Mouse (Mus musculus): ENCODE data around the gene Ube2g2. TPM values are rescaled to one million over a fixed set of nuclear protein-coding genes. Genes with fewer than 3 reads are reported as not detected.

The Ube2g2 gene
- total and polyA plus RNA-seq, 3 experiments, result 28.7 to 59.4 (median 40.8) TPM

DNA sequence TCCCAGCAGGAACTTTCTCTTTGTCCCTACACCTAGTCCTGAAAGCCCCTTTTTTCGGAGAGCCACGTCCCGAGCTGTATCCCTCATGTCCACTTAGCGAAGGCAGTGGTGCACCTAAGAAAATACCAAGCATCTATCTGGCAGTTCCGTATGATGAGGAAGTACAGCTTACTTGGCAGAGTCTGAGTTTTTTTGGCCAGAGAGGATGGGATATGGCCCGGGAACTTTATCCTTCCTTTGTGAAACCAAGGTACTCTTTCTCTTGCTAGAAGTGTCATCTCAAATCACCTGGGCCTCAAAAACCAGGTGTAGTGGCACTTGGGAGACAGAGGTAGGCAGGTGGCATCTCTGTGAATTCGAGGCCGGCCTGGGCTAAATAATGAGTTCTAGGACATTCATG, 529 bp upstream of the Ube2g2 start:
- TF ChIP-seq USF1 (IDR thresholded peaks at IDR 0.05; ENCODE audit: low read depth, low read length), result no peak
- no peak for TF ChIP-seq HCFC1 (IDR thresholded peaks at IDR 0.05; ENCODE audit: low read depth, low read length)
- TF ChIP-seq MYC (IDR thresholded peaks at IDR 0.05; ENCODE audit: low read depth, low read length), result no peak
- TF ChIP-seq TCF12 (IDR thresholded peaks at IDR 0.05; ENCODE audit: low read depth, low read length), result no peak
- no peak for TF ChIP-seq RCOR1 (conservative IDR thresholded peaks at IDR 0.05; ENCODE audit: low read depth, low read length)
- H3K4me1 ChIP-seq (ENCODE audit: control insufficient read depth in 1 of 2, insufficient read depth in 2 of 2), result peaks cover 12 to 37% of the 10 kb centered on the region in 2 experiments
- peak overlapping the region; percentile 80 for H3K9ac ChIP-seq (ENCODE audit: insufficient read depth, low read depth)
- H3K79me2 ChIP-seq (replicated peaks; ENCODE audit: control insufficient read depth, extremely low read depth, insufficient read depth, poor library complexity, severe bottlenecking), result peaks cover 42% of the 10 kb centered on the region
- H3K4me3 ChIP-seq (replicated peaks in 1 of 3; ENCODE audit: low read depth in 2 of 3, low read length in 2 of 3, poor library complexity in 1 of 3), result peak overlapping the region; percentile 52 to 99 (median 97)
- in situ Hi-C loops (cut with MboI; ENCODE audit: low pct_ligation_motif_present, low pct_unique_long_range_greater_than_20kb, low sequenced_read_pairs) (loop anchor here (10.0 kb wide), 1 partner anchor 107 kb away; the partner anchor contains the start of gene Fam207a), dilution Hi-C loops (cut with MboI; ENCODE audit: extremely low pct_ligation_motif_present, extremely low pct_unique_long_range_greater_than_20kb, low sequenced_read_pairs) (no loop called here)
- peak overlapping the region; percentile 85 for H3K4me2 ChIP-seq (ENCODE audit: insufficient read depth, low read depth, poor library complexity, severe bottlenecking)
- H3K27me3 ChIP-seq (replicated peaks), result no peaks in the 10 kb centered on the region
- peak overlapping the region; percentile 69 for H3K27ac ChIP-seq (ENCODE audit: insufficient read depth, low read depth)
- no peak for DNase-seq (ENCODE audit: extremely low read depth)
- H3K36me3 ChIP-seq (replicated peaks in 1 of 2; ENCODE audit: control insufficient read depth in 1 of 2, insufficient read depth in 1 of 2, low read length in 1 of 2), result peaks cover 19 to 54% of the 10 kb centered on the region in 2 experiments
- no peaks in the 10 kb centered on the region for H3K9me3 ChIP-seq (replicated peaks; ENCODE audit: low read length)

- no peaks in the 10 kb centered on the region for H3K9me3 ChIP-seq (replicated peaks; ENCODE audit: low read length)
- peaks cover 52% of the 10 kb centered on the region for H3K79me2 ChIP-seq (replicated peaks; ENCODE audit: control insufficient read depth, extremely low read depth, insufficient read depth, poor library complexity, severe bottlenecking)
- peak overlapping the region; percentile 94 for H3K4me2 ChIP-seq (ENCODE audit: insufficient read depth, low read depth, poor library complexity, severe bottlenecking)
- peak overlapping the region; percentile 98 for H3K9ac ChIP-seq (ENCODE audit: insufficient read depth, low read depth)
- peaks cover 12 to 48% of the 10 kb centered on the region in 2 experiments for H3K4me1 ChIP-seq (ENCODE audit: control insufficient read depth in 1 of 2, insufficient read depth in 2 of 2)
- in situ Hi-C loops (cut with MboI; ENCODE audit: low pct_ligation_motif_present, low pct_unique_long_range_greater_than_20kb, low sequenced_read_pairs), result loop anchor here (10.0 kb wide), 1 partner anchor 108 kb away; the partner anchor contains the start of gene Fam207a
- H3K36me3 ChIP-seq (replicated peaks in 1 of 2; ENCODE audit: control insufficient read depth in 1 of 2, insufficient read depth in 1 of 2, low read length in 1 of 2), result peaks cover 14 to 49% of the 10 kb centered on the region in 2 experiments
- peak overlapping the region; percentile 75 to 99 (median 97) for H3K4me3 ChIP-seq (replicated peaks in 1 of 3; ENCODE audit: low read depth in 2 of 3, low read length in 2 of 3, poor library complexity in 1 of 3)
- dilution Hi-C loops (cut with MboI; ENCODE audit: extremely low pct_ligation_motif_present, extremely low pct_unique_long_range_greater_than_20kb, low sequenced_read_pairs), result no loop called here
- TF ChIP-seq CTCF (conservative IDR thresholded peaks at IDR 0.05 in 1 of 2, IDR thresholded peaks at IDR 0.05 in 1 of 2; ENCODE audit: low read depth in 2 of 2, low read length in 2 of 2) (0 out of 4 replicates have a peak, but pooled peaks of 1 of the 2 experiments have one; percentile 1), JUN (IDR thresholded peaks at IDR 0.05; ENCODE audit: insufficient read depth, low read depth, low read length) (peak; percentile 10; the same call in 1 of the 2 replicates), NRF1 (IDR thresholded peaks at IDR 0.05; ENCODE audit: low read depth, low read length) (no peak), RCOR1 (conservative IDR thresholded peaks at IDR 0.05; ENCODE audit: low read depth, low read length) (no peak), HCFC1 (IDR thresholded peaks at IDR 0.05; ENCODE audit: low read depth, low read length) (no peak), ETS1 (conservative IDR thresholded peaks at IDR 0.05; ENCODE audit: low read depth, low read length) (0 out of 2 replicates have a peak, but pooled peaks have one; percentile 12), SIN3A (IDR thresholded peaks at IDR 0.05; ENCODE audit: low read length) (peak; percentile 63; the same call in 1 of the 2 replicates), MYC (IDR thresholded peaks at IDR 0.05; ENCODE audit: low read depth, low read length) (peak; percentile 58; the same call in 1 of the 2 replicates), MXI1 (IDR thresholded peaks at IDR 0.05; ENCODE audit: low read depth, low read length) (peak; percentile 83)
- DNase-seq (ENCODE audit: extremely low read depth), result peak; percentile 53
- no peaks in the 10 kb centered on the region for H3K27me3 ChIP-seq (replicated peaks)
- no peak overlapping the region for H3K27ac ChIP-seq (ENCODE audit: insufficient read depth, low read depth)
Observed at GRCm38 (mm10) chr10:77623069-77623492, 1.0 kb downstream of the Ube2g2 start.

Data from CH12.LX (cell line).